Mouse (Mus musculus) liver, embryonic 15.5 days (tissue): ENCODE data around the gene Cdk11b. TPM values are rescaled to one million over a fixed set of nuclear protein-coding genes. Genes with fewer than 3 reads are reported as not detected.

Experiments used
- ATAC-seq: fragments of 200-750 bp; cut with Nextera tagmentation; 2 replicates; pipeline ENCODE4 v1.8.0; 2017; ENCODE audit warnings: moderate number of reproducible peaks, mild to moderate bottlenecking, moderate library complexity; ENCODE audit not compliant: insufficient read depth
- H3K27ac ChIP-seq: fragments of 300-500 bp; sonication (generic); replicated peaks from 2 replicates; pipeline ENCODE4 v1.5.1; 2015; ENCODE audit warnings: mild to moderate bottlenecking, inconsistent platforms
- H3K27me3 ChIP-seq: fragments of 300-500 bp; sonication (generic); 2 replicates; pipeline ENCODE4 v1.6.1; 2015; ENCODE audit warnings: mild to moderate bottlenecking, inconsistent platforms
- H3K36me3 ChIP-seq: fragments of 300-500 bp; sonication (generic); replicated peaks from 2 replicates; pipeline ENCODE4 v1.6.1; 2015; ENCODE audit warnings: moderate library complexity, mild to moderate bottlenecking, inconsistent platforms
- H3K4me1 ChIP-seq: fragments of 300-500 bp; sonication (generic); replicated peaks from 2 replicates; pipeline ENCODE4 v1.6.1; 2015; ENCODE audit warnings: inconsistent platforms
- H3K4me2 ChIP-seq: fragments of 300-500 bp; sonication (generic); 2 replicates; pipeline ENCODE4 v1.6.1; 2015; ENCODE audit warnings: moderate library complexity, mild to moderate bottlenecking, inconsistent platforms
- H3K4me3 ChIP-seq: fragments of 300-500 bp; sonication (generic); replicated peaks from 2 replicates; pipeline ENCODE4 v1.5.1; 2015; ENCODE audit warnings: mild to moderate bottlenecking, inconsistent platforms
- H3K9ac ChIP-seq: fragments of 300-500 bp; sonication (generic); 2 replicates; pipeline ENCODE4 v1.6.1; 2015; ENCODE audit warnings: moderate library complexity, mild to moderate bottlenecking, inconsistent platforms
- H3K9me3 ChIP-seq: fragments of 300-500 bp; sonication (generic); replicated peaks from 2 replicates; pipeline ENCODE4 v1.6.1; 2016; ENCODE audit warnings: inconsistent platforms
- WGBS: fragments of 180-500 bp; shearing (Covaris S2); methylation state at CpG from one replicate; pipeline ENCODE4 v1.1.7; 2015; ENCODE audit warnings: mixed read lengths; ENCODE audit not compliant: insufficient replicate concordance; 5-methylcytosine and 5-hydroxymethylcytosine counted together
- polyA plus RNA-seq: library from polyadenylated mRNA; unstranded; fragments of >200 nt; fragmentation: Nextera tagmentation; extraction: Ambion mirVana; gene quantifications from 2 replicates; pipeline ENCODE4 v1.2.1, GENCODE M21; 2015

Cdk11b gene
- polyA plus RNA-seq = 18.6 and 19.9 TPM in 2 replicates

DNA sequence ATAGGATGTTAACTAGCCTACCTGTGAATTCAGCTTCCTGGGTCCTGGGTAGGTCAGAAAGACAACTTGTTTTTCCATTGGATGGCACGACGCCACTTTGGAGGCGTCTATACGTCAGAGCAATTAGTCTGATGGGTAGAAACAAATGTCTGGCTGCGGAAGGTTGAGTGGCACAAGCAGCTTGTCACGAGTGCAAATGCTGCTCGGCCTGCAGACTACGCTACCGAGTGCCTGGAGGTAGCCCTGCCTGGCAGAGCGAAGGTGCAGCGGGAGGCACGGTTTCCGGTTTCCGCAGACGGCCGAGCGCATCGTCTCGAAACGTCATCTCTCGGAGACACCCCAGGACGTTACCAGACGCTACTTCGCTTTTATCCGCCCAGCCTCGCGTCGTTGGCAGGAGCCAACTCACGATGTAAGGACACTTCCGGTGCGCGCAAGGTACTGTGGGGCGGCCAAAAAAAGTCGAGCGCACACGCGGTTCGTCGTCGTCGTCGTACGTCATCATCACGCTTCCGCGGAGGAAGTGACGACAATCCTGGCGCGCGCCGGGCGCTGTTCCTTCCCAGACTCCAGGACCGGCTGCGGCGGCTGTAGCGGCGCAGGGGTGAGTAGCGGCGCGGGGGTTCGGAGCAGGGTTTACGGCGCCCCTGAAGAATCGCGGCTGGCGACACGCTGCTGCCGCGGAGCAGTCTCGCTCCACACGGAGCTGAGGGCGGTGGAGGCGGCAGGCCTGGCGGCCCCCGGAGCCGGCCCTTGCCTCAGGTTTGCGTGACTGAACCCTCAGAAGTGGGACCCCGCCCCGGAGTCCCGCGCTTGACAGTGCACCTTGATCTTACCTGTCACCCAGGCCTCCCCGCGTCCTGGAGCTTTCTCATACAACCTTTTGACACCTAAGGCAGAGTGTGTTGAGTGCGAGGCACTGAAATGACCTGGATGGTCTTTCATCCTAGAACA lies at the start of gene Cdk11b:
TSS of gene Cdk11b (plus strand) at position 517 of the 954 bp plus-strand sequence.
- peaks cover 52% of the 10 kb centered on the region for H3K36me3 ChIP-seq
- peak within 1 kb of the TSS; percentile 94 for H3K4me3 ChIP-seq
- peak within 1 kb of the TSS; percentile 94 for H3K27ac ChIP-seq
- peaks cover 13% of the 10 kb centered on the region for H3K4me1 ChIP-seq
- peak; percentile 100 for ATAC-seq
- no peaks in the 10 kb centered on the region for H3K9me3 ChIP-seq
- peak within 1 kb of the TSS; percentile 74 for H3K9ac ChIP-seq
- WGBS = under 1% methylated on average over 84 of the region's 84 CpGs
- H3K27me3 ChIP-seq = no peaks in the 10 kb centered on the region
- peak within 1 kb of the TSS; percentile 73 for H3K4me2 ChIP-seq

DNA sequence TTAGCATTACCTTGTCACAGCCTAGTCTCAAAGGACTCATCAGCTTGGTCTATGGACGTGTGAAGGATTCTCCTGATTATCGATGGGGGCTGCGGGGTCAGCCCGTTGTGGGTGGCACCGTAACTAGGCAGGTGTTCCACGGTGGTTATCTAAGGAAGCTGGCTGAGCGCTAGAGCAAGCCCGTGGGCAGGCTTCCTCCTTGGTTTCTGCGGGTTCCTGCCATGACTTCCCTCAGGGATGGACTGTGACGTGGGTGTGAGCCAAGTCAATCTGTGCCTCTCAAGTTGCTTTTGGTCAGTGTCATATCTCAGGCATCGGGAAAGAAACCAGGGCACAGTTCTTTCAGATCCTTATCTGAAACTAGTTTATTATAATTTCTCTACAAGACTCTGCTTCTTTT lies 49.7 kb upstream of the Cdk11b start:
- no peak for ATAC-seq
- Histone ChIP-seq H3K4me3 (no peak overlapping the region), H3K9me3 (no peaks in the 10 kb centered on the region), H3K4me2 (no peak overlapping the region), H3K4me1 (peaks cover 49% of the 10 kb centered on the region), H3K36me3 (peaks cover 27% of the 10 kb centered on the region), H3K9ac (no peak overlapping the region), H3K27ac (no peak overlapping the region), H3K27me3 (no peaks in the 10 kb centered on the region)
- 26% methylated on average over 11 of the region's 11 CpGs for WGBS

- Histone ChIP-seq H3K4me3 (no peak overlapping the region), H3K9me3 (no peaks in the 10 kb centered on the region), H3K4me2 (no peak overlapping the region), H3K27ac (no peak overlapping the region), H3K36me3 (peaks cover 30% of the 10 kb centered on the region), H3K4me1 (peaks cover 46% of the 10 kb centered on the region), H3K9ac (no peak overlapping the region), H3K27me3 (no peaks in the 10 kb centered on the region)
- no peak for ATAC-seq
- 80% methylated on average over 8 of the region's 8 CpGs for WGBS
These were observed 49.1 kb upstream of the Cdk11b start for GRCm38 (mm10) chr4:155575521-155575920.

GRCm38 (mm10) chr4:155577132-155577531 lies 47.5 kb upstream of the Cdk11b start:
- H3K4me1 ChIP-seq = peaks cover 31% of the 10 kb centered on the region
- no peak for ATAC-seq
- no peaks in the 10 kb centered on the region for H3K27me3 ChIP-seq
- peaks cover 35% of the 10 kb centered on the region for H3K36me3 ChIP-seq
- H3K9me3 ChIP-seq = no peaks in the 10 kb centered on the region
- H3K4me3 ChIP-seq = no peak overlapping the region
- 77% methylated on average over 9 of the region's 9 CpGs for WGBS
- H3K4me2 ChIP-seq = no peak overlapping the region
- no peak overlapping the region for H3K9ac ChIP-seq
- H3K27ac ChIP-seq = no peak overlapping the region

GRCm38 (mm10) chr4:155577741-155578140 lies 46.9 kb upstream of the Cdk11b start:
- Histone ChIP-seq H3K4me1 (peaks cover 34% of the 10 kb centered on the region), H3K27me3 (no peaks in the 10 kb centered on the region), H3K36me3 (peaks cover 40% of the 10 kb centered on the region), H3K4me2 (no peak overlapping the region), H3K4me3 (no peak overlapping the region), H3K9me3 (no peaks in the 10 kb centered on the region), H3K27ac (no peak overlapping the region), H3K9ac (no peak overlapping the region)
- WGBS = 73% methylated on average over 5 of the region's 5 CpGs
- ATAC-seq = no peak

DNA sequence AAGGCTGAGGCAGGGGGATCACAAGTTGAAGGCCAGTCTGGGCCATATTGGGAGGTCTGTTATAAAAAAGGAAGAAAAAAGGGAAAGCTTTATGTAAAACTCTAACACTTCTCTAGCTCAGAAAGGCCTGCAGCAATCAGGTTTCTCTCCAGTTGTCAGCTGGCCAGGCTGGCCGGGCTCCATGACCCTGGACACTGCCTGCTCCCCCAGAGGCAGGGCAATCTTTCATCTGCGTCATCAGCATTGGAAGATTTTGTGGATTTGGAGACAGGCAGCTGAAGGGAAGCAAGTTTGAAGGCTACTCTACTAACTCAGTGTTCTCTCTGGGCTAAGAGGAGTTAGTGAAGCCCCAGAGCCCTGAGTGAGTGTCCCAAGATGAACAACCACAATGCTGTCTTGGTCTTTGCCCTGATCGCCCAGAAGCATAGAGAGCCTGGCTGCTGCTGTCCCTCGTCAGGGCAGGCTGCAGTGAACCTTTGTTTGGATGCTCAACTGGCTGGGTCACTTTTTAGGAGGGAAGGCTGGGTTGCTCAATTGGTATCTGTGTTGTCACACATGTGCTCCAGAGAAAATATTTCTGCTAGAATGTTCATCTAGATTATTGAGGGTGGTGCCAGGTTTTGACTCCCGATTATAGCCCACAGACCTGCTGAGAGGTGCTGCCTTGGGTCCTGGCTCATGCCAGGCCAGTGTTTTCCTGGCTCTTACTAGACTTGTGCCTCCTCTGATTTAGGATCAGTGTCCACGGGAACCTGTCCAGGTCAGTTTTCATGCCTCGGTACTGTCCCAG lies 46.1 kb upstream of the Cdk11b start:
- H3K4me1 ChIP-seq = peaks cover 29% of the 10 kb centered on the region
- no peaks in the 10 kb centered on the region for H3K27me3 ChIP-seq
- no peak for ATAC-seq
- WGBS = 70% methylated on average over 7 of the region's 7 CpGs
- peaks cover 41% of the 10 kb centered on the region for H3K36me3 ChIP-seq
- no peaks in the 10 kb centered on the region for H3K9me3 ChIP-seq
- no peak overlapping the region for H3K4me2 ChIP-seq
- H3K9ac ChIP-seq = no peak overlapping the region
- no peak overlapping the region; the same call in 1 of the 2 replicates for H3K27ac ChIP-seq
- H3K4me3 ChIP-seq = no peak overlapping the region

DNA sequence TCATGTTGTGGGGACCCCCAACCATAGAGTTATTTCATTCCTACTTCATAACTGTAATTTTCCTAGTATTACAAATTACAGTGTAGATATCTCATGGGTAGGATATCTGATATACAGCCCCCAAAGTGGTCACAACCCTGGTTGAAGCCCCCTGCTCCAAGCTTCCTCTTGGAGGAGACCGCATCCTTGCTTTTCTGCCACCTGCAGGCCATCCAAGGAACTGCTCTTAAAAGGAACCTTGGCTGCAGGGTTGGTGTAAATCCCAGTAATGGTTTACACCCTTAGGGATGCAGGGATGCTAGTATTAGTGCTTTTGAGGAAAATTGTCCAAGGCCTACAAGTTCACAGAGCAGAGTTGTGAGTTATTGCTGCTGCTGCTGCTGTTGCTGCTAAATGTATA lies 44.2 kb upstream of the Cdk11b start:
- H3K4me2 ChIP-seq = no peak overlapping the region
- H3K4me1 ChIP-seq = peaks cover 20% of the 10 kb centered on the region
- H3K9me3 ChIP-seq = no peaks in the 10 kb centered on the region
- no peak overlapping the region for H3K4me3 ChIP-seq
- no peak for ATAC-seq
- no peak overlapping the region for H3K9ac ChIP-seq
- no peaks in the 10 kb centered on the region for H3K27me3 ChIP-seq
- H3K27ac ChIP-seq = no peak overlapping the region
- 31% methylated on average over 1 of the region's 1 CpGs for WGBS
- H3K36me3 ChIP-seq = peaks cover 60% of the 10 kb centered on the region

GRCm38 (mm10) chr4:155582279-155582905 lies 42.3 kb upstream of the Cdk11b start:
- peaks cover 15% of the 10 kb centered on the region for H3K4me1 ChIP-seq
- ATAC-seq = no peak
- no peak overlapping the region for H3K4me2 ChIP-seq
- H3K4me3 ChIP-seq = no peak overlapping the region
- H3K9ac ChIP-seq = no peak overlapping the region
- WGBS = 76% methylated on average over 6 of the region's 6 CpGs
- H3K9me3 ChIP-seq = no peaks in the 10 kb centered on the region
- H3K27me3 ChIP-seq = no peaks in the 10 kb centered on the region
- H3K36me3 ChIP-seq = peaks cover 72% of the 10 kb centered on the region
- H3K27ac ChIP-seq = no peak overlapping the region

DNA sequence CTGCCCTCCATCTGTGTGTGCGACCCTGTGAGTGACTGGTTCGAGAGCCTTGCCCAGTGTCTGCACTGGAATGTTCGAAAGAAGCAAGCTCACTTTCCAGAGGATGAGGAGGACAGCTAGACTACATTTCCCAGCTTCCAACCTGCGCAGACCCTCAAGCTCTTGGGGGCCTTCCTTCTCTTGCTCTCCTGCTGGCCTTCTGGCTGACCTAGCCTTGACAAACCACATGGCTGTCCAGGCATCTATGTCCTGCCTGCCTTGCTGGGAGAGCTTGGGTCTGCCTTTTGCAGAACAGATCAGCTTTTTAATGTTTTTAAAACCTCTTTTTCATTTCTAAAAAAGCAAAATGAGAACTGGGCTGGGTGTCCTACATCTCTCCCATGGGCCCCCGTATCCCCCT lies 35.3 kb upstream of the Cdk11b start:
- H3K36me3 ChIP-seq = peaks cover 63% of the 10 kb centered on the region
- no peak for ATAC-seq

DNA sequence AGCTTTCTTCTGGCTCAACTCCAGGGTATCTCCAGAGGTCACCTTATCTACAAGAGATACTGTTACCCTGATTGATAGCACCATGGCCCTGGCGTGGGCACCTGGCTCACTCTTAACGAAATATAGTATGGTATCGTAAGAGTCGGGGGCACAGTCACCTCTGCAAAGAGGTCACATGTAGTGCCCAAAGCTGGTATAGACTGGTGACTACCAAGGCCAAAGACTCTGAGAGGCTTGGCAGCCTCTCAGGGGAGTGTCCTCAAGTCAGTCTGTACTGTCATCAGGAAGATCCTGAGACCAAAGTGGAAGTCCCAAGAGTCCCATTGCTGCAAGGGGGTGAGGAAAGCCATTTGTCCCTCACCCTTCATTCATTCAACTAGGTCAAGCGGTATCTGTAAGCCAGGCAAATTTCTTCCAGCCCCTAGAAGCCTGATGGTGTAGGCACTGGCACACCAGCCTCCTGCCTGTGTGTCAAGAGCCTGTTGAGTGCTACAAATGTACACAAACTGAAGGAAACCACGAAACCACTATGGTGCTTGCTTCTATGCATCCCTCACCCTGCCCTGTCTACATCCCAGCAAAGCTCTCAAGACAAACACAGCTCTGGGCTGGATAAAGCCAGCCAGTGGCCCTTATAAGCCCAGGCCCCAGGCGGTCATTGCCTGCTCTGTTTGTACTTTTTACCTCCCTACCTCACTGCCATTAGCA lies 33.5 kb upstream of the Cdk11b start:
- H3K27me3 ChIP-seq = no peaks in the 10 kb centered on the region
- H3K4me3 ChIP-seq = no peak overlapping the region
- no peak overlapping the region for H3K27ac ChIP-seq
- H3K36me3 ChIP-seq = peaks cover 45% of the 10 kb centered on the region
- H3K4me2 ChIP-seq = no peak overlapping the region
- H3K4me1 ChIP-seq = peaks cover 3% of the 10 kb centered on the region
- no peak overlapping the region for H3K9ac ChIP-seq
- no peaks in the 10 kb centered on the region for H3K9me3 ChIP-seq
- WGBS = 57% methylated on average over 7 of the region's 7 CpGs
- ATAC-seq = no peak

More for the DNA sequence above, 35.3 kb upstream of the Cdk11b start:
- Histone ChIP-seq H3K9me3 (no peaks in the 10 kb centered on the region), H3K9ac (no peak overlapping the region), H3K27me3 (no peaks in the 10 kb centered on the region), H3K27ac (no peak overlapping the region), H3K4me1 (no peaks in the 10 kb centered on the region), H3K4me2 (no peak overlapping the region), H3K4me3 (no peak overlapping the region)
- 82% methylated on average over 5 of the region's 5 CpGs for WGBS
